Mouse (Mus musculus) c-Kit-positive CD71-negative TER-119-negative erythroid progenitor cells, embryonic 14.5 days (primary cell): ENCODE results near the gene Gm7298.
"Not testable (repeated sequence)": the region's sequence is repeated elsewhere in the genome, so short reads cannot be mapped to it uniquely, and the experiment has no call there.

Experiments
- DNase-seq: peaks from one replicate; pipeline ENCODE4 v3.0.0-alpha.2; 2013; ENCODE audit warnings: low read depth

The Gm7298 gene

DNA sequence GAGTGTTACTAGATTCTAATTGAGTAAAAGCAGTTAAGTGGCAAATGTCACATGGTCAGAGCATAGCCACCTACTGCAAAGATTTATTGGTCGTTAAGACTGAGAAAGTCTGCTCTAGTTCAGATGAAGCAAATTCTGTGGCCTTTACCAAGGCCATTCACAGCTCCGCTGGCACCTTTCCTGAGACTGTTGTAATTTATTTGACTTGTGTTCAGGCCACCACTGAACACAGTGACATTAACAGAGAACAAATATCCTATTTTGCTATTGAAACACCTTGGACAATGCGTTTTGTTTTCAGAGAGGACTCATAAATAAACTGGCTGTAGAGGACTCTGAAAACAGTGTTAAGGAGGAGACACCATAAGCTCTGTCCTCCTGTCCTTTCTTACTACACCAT is at the start of gene Gm7298:
TSS of gene Gm7298 (plus strand) at position 301 of the 400 bp plus-strand sequence.
- no peak for DNase-seq

DNA sequence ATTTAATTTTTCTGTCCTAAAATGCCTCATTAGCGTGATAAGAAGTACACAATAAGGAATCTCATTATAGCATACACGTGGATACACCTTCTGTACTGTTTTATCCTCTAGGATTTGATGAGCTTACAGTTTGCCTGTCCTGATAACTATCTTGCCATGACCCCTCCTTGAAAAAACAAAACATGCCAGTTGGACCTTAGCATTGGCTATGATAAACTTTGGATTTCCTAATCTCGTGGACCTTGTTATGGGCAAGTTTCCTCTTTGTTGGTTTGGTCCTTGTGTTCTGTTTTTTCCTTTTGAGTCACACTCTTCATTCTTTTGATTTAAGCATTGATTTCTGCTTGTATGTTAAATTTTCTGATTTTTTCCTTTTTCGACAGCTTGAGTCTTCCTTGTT is 95.3 kb downstream of the Gm7298 start:
- DNase-seq, result no peak

DNA sequence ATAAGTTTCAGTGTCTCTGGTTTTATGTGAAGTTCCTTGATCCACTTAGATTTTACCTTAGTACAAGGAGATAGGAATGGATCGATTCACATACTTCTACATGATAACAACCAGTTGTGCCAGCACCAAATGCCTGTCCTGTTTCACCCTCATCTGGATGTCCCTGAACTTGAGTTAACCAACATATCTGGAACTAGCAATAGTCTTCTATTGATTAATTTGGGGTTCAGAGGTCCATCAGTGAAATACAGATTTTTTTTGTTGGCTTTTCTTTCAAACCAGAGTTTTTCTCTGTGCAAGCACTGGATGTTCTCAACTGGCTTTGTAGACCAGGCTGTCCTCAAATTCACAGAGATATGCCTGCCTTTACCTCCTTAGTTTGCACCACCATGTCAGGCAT is 103.6 kb downstream of the Gm7298 start:
- DNase-seq, result no peak

DNA sequence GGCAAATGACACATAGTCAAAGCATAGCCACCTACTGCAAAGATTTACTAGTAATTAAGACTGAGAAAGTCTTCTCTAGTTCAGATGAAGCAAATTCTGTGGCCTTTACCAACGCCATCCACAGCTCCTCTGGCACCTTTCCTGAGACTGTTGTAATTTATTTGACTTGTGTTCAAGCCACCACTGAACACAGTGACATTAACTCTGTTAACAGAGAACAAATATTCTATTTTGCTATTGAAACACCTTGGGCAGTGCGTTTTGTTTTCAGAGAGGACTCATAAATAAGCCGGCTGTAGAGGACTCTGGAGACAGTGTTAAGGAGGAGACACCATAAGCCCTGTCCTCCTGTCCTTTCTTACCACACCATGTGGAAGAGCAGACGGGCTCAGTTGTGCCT is 105.5 kb downstream of the Gm7298 start, which contains the start of gene Mug1:
TSS of gene Mug1 (plus strand) at position 271 of the 400 bp plus-strand sequence.
- not testable (repeated sequence) for DNase-seq
